Mouse (Mus musculus) midbrain, embryonic 13.5 days (tissue): ENCODE results near the gene Spc25. TPM values are rescaled to one million over a fixed set of nuclear protein-coding genes. Genes with fewer than 3 reads are reported as not detected.
A peak's percentile ranks its signal among the peaks of the same experiment; 100 is the strongest.

Experiments used
- ATAC-seq: fragments of 200-750 bp; cut with Nextera tagmentation; 2 replicates; pipeline ENCODE4 v1.8.0; 2017; ENCODE audit warnings: mild to moderate bottlenecking, moderate TSS enrichment, moderate library complexity
- H3K27ac ChIP-seq: fragments of 300-500 bp; sonication (generic); 2 replicates; pipeline ENCODE4 v1.5.1; 2015; ENCODE audit warnings: inconsistent platforms, mild to moderate bottlenecking, moderate library complexity
- H3K27me3 ChIP-seq: fragments of 300-500 bp; sonication (generic); 2 replicates; pipeline ENCODE4 v1.6.1; 2015; ENCODE audit warnings: mild to moderate bottlenecking, inconsistent platforms
- H3K36me3 ChIP-seq: fragments of 300-500 bp; sonication (generic); 2 replicates; pipeline ENCODE4 v1.6.1; 2015; ENCODE audit warnings: mild to moderate bottlenecking, inconsistent platforms
- H3K4me1 ChIP-seq: fragments of 300-500 bp; sonication (generic); replicated peaks from 2 replicates; pipeline ENCODE4 v1.6.1; 2015; ENCODE audit warnings: inconsistent platforms
- H3K4me2 ChIP-seq: fragments of 300-500 bp; sonication (generic); replicated peaks from 2 replicates; pipeline ENCODE4 v1.6.1; 2015; ENCODE audit warnings: moderate library complexity, mild to moderate bottlenecking, inconsistent platforms
- H3K4me3 ChIP-seq: fragments of 300-500 bp; sonication (generic); replicated peaks from 2 replicates; pipeline ENCODE4 v1.5.1; 2015; ENCODE audit warnings: mild to moderate bottlenecking, inconsistent platforms
- H3K9ac ChIP-seq: fragments of 300-500 bp; sonication (generic); replicated peaks from 2 replicates; pipeline ENCODE4 v1.6.1; 2015; ENCODE audit warnings: mild to moderate bottlenecking, inconsistent platforms
- H3K9me3 ChIP-seq: fragments of 300-500 bp; sonication (generic); 2 replicates; pipeline ENCODE4 v1.6.1; 2016; ENCODE audit warnings: mild to moderate bottlenecking, inconsistent platforms
- WGBS: fragments of 180-500 bp; shearing (Covaris S2); methylation state at CpG from one replicate; pipeline ENCODE4 v1.1.7; 2015; 5-methylcytosine and 5-hydroxymethylcytosine counted together
- polyA plus RNA-seq: library from polyadenylated mRNA; unstranded; fragments of >200 nt; fragmentation: Nextera tagmentation; extraction: Ambion mirVana; gene quantifications from 2 replicates; pipeline ENCODE4 v1.2.1, GENCODE M21; 2015

Spc25 gene
- 87.8 and 88.3 TPM in 2 replicates for polyA plus RNA-seq

- peak within 1 kb of the TSS; percentile 91 for H3K4me2 ChIP-seq
- peak within 1 kb of the TSS; percentile 58; the same call in 1 of the 2 replicates for H3K27ac ChIP-seq
- no peaks in the 10 kb centered on the region for H3K27me3 ChIP-seq
- peaks cover 11% of the 10 kb centered on the region; the same call in 1 of the 2 replicates for H3K36me3 ChIP-seq
- peak; percentile 99 for ATAC-seq
- H3K4me3 ChIP-seq, result peak within 1 kb of the TSS; percentile 81
- H3K4me1 ChIP-seq, result peaks cover 14% of the 10 kb centered on the region
- WGBS, result under 1% methylated on average over 46 of the region's 46 CpGs
- no peaks in the 10 kb centered on the region for H3K9me3 ChIP-seq
- peak within 1 kb of the TSS; percentile 70 for H3K9ac ChIP-seq
Observed at GRCm38 (mm10) chr2:69205791-69206351, at the start of gene Spc25. Gene Spc25, minus strand, starts transcription at chr2:69206194.

- Histone ChIP-seq H3K4me3 (no peak overlapping the region), H3K27ac (no peak overlapping the region), H3K9ac (no peak overlapping the region), H3K27me3 (no peaks in the 10 kb centered on the region), H3K4me2 (no peak overlapping the region), H3K36me3 (no peaks in the 10 kb centered on the region), H3K9me3 (no peaks in the 10 kb centered on the region), H3K4me1 (no peaks in the 10 kb centered on the region)
- 60% methylated on average over 16 of the region's 16 CpGs for WGBS
- no peak for ATAC-seq
Observed at GRCm38 (mm10) chr2:69248221-69248755, 42.3 kb upstream of the Spc25 start.

GRCm38 (mm10) chr2:69247081-69247480, 41.1 kb upstream of the Spc25 start:
- H3K9ac ChIP-seq, result no peak overlapping the region
- no peak overlapping the region for H3K4me3 ChIP-seq
- H3K27ac ChIP-seq, result no peak overlapping the region
- no peak for ATAC-seq
- no peaks in the 10 kb centered on the region for H3K36me3 ChIP-seq
- H3K4me1 ChIP-seq, result no peaks in the 10 kb centered on the region
- H3K27me3 ChIP-seq, result no peaks in the 10 kb centered on the region
- WGBS, result 93% methylated on average over 1 of the region's 1 CpGs
- H3K4me2 ChIP-seq, result no peak overlapping the region
- H3K9me3 ChIP-seq, result no peaks in the 10 kb centered on the region

GRCm38 (mm10) chr2:69244924-69245323, 38.9 kb upstream of the Spc25 start:
- H3K9me3 ChIP-seq, result no peaks in the 10 kb centered on the region
- no peak overlapping the region for H3K4me2 ChIP-seq
- H3K4me3 ChIP-seq, result no peak overlapping the region
- 26% methylated on average over 2 of the region's 2 CpGs for WGBS
- no peaks in the 10 kb centered on the region for H3K27me3 ChIP-seq
- H3K27ac ChIP-seq, result no peak overlapping the region
- H3K4me1 ChIP-seq, result no peaks in the 10 kb centered on the region
- ATAC-seq, result no peak
- no peak overlapping the region for H3K9ac ChIP-seq
- H3K36me3 ChIP-seq, result no peaks in the 10 kb centered on the region

- no peak for ATAC-seq
- no peak overlapping the region for H3K4me2 ChIP-seq
- H3K9me3 ChIP-seq, result no peaks in the 10 kb centered on the region
- no peaks in the 10 kb centered on the region for H3K4me1 ChIP-seq
- no peak overlapping the region for H3K9ac ChIP-seq
- no peak overlapping the region for H3K27ac ChIP-seq
- H3K27me3 ChIP-seq, result no peaks in the 10 kb centered on the region
- WGBS, result 90% methylated on average over 9 of the region's 9 CpGs
- no peak overlapping the region for H3K4me3 ChIP-seq
- H3K36me3 ChIP-seq, result no peaks in the 10 kb centered on the region
Observed at GRCm38 (mm10) chr2:69239315-69239714, 33.3 kb upstream of the Spc25 start.

GRCm38 (mm10) chr2:69234976-69235678, 29.1 kb upstream of the Spc25 start:
- Histone ChIP-seq H3K27me3 (no peaks in the 10 kb centered on the region), H3K27ac (no peak overlapping the region), H3K4me1 (no peaks in the 10 kb centered on the region), H3K9ac (no peak overlapping the region), H3K4me3 (no peak overlapping the region), H3K4me2 (no peak overlapping the region), H3K36me3 (no peaks in the 10 kb centered on the region), H3K9me3 (no peaks in the 10 kb centered on the region)
- 47% methylated on average over 5 of the region's 5 CpGs for WGBS
- peak; percentile 66 for ATAC-seq

GRCm38 (mm10) chr2:69232101-69232500, 26.1 kb upstream of the Spc25 start:
- ATAC-seq, result no peak
- H3K27ac ChIP-seq, result no peak overlapping the region

GRCm38 (mm10) chr2:69230137-69230536, 24.1 kb upstream of the Spc25 start:
- H3K4me1 ChIP-seq, result no peaks in the 10 kb centered on the region
- no peaks in the 10 kb centered on the region for H3K27me3 ChIP-seq
- H3K27ac ChIP-seq, result no peak overlapping the region
- ATAC-seq, result no peak
- H3K9ac ChIP-seq, result no peak overlapping the region
- no peak overlapping the region for H3K4me2 ChIP-seq
- WGBS, result 90% methylated on average over 2 of the region's 2 CpGs
- H3K4me3 ChIP-seq, result no peak overlapping the region
- no peaks in the 10 kb centered on the region for H3K9me3 ChIP-seq
- no peaks in the 10 kb centered on the region for H3K36me3 ChIP-seq

More at GRCm38 (mm10) chr2:69232101-69232500, 26.1 kb upstream of the Spc25 start:
- no peak overlapping the region for H3K9ac ChIP-seq
- no peaks in the 10 kb centered on the region for H3K27me3 ChIP-seq
- H3K4me1 ChIP-seq, result no peaks in the 10 kb centered on the region
- no peaks in the 10 kb centered on the region for H3K36me3 ChIP-seq
- no peak overlapping the region for H3K4me2 ChIP-seq
- no peak overlapping the region for H3K4me3 ChIP-seq
- no peaks in the 10 kb centered on the region for H3K9me3 ChIP-seq

- Histone ChIP-seq H3K9ac (no peak overlapping the region), H3K9me3 (no peaks in the 10 kb centered on the region), H3K27me3 (no peaks in the 10 kb centered on the region), H3K4me3 (no peak overlapping the region), H3K27ac (0 out of 2 replicates have a peak overlapping the region, but pooled peaks have one; percentile 0), H3K36me3 (no peaks in the 10 kb centered on the region), H3K4me2 (no peak overlapping the region), H3K4me1 (no peaks in the 10 kb centered on the region)
- no peak for ATAC-seq
- 72% methylated on average over 6 of the region's 6 CpGs for WGBS
Observed at GRCm38 (mm10) chr2:69228635-69229034, 22.6 kb upstream of the Spc25 start.

GRCm38 (mm10) chr2:69226876-69227275, 20.9 kb upstream of the Spc25 start:
- no peak for ATAC-seq
- 87% methylated on average over 9 of the region's 9 CpGs for WGBS

GRCm38 (mm10) chr2:69224724-69225123, 18.7 kb upstream of the Spc25 start:
- no peak overlapping the region for H3K4me2 ChIP-seq
- no peaks in the 10 kb centered on the region for H3K27me3 ChIP-seq
- H3K4me3 ChIP-seq, result no peak overlapping the region
- no peaks in the 10 kb centered on the region for H3K36me3 ChIP-seq
- no peak overlapping the region for H3K9ac ChIP-seq
- WGBS, result 61% methylated on average over 2 of the region's 2 CpGs
- ATAC-seq, result no peak
- H3K4me1 ChIP-seq, result no peaks in the 10 kb centered on the region
- no peaks in the 10 kb centered on the region for H3K9me3 ChIP-seq
- no peak overlapping the region for H3K27ac ChIP-seq

More at GRCm38 (mm10) chr2:69226876-69227275, 20.9 kb upstream of the Spc25 start:
- Histone ChIP-seq H3K9ac (no peak overlapping the region), H3K27ac (no peak overlapping the region), H3K9me3 (no peaks in the 10 kb centered on the region), H3K4me3 (no peak overlapping the region), H3K27me3 (no peaks in the 10 kb centered on the region), H3K4me1 (no peaks in the 10 kb centered on the region), H3K4me2 (no peak overlapping the region), H3K36me3 (no peaks in the 10 kb centered on the region)

- Histone ChIP-seq H3K36me3 (no peaks in the 10 kb centered on the region), H3K9ac (no peak overlapping the region), H3K9me3 (no peaks in the 10 kb centered on the region), H3K4me3 (no peak overlapping the region), H3K27ac (no peak overlapping the region), H3K4me2 (no peak overlapping the region), H3K27me3 (no peaks in the 10 kb centered on the region), H3K4me1 (no peaks in the 10 kb centered on the region)
- ATAC-seq, result no peak
- 81% methylated on average over 10 of the region's 10 CpGs for WGBS
Observed at GRCm38 (mm10) chr2:69222815-69223214, 16.8 kb upstream of the Spc25 start.
